Mouse (Mus musculus): ENCODE data around the gene Nhsl1.
"Not testable (repeated sequence)": the region's sequence is repeated elsewhere in the genome, so short reads cannot be mapped to it uniquely, and the experiment has no call there.

Gene Nhsl1

GRCm38 (mm10) chr10:18437584-18437983 is 118.8 kb downstream of the Nhsl1 start:
- DNase-seq (ENCODE audit: low read depth, low spot score) = no peak

- no peak for DNase-seq (ENCODE audit: low read depth, low spot score)
Observed at GRCm38 (mm10) chr10:18445603-18446358, 127.0 kb downstream of the Nhsl1 start.

- DNase-seq (ENCODE audit: low read depth, low spot score) = no peak
Observed at GRCm38 (mm10) chr10:18446359-18446820, 127.6 kb downstream of the Nhsl1 start.

- DNase-seq (ENCODE audit: low read depth, low spot score) = no peak
Observed at GRCm38 (mm10) chr10:18447299-18447698, 128.5 kb downstream of the Nhsl1 start.

GRCm38 (mm10) chr10:18448896-18449295 is 130.1 kb downstream of the Nhsl1 start:
- not testable (repeated sequence) for DNase-seq (ENCODE audit: low read depth, low spot score)

- peak; percentile 61 for DNase-seq (ENCODE audit: low read depth, low spot score)
Observed at GRCm38 (mm10) chr10:18453380-18453779, 134.6 kb downstream of the Nhsl1 start.

- no peak for DNase-seq (ENCODE audit: low read depth, low spot score)
Observed at GRCm38 (mm10) chr10:18454161-18454560, 135.4 kb downstream of the Nhsl1 start.

- DNase-seq (ENCODE audit: low read depth, low spot score) = no peak
Observed at GRCm38 (mm10) chr10:18455301-18455920, 136.6 kb downstream of the Nhsl1 start.

GRCm38 (mm10) chr10:18457808-18458475 is 139.2 kb downstream of the Nhsl1 start:
- DNase-seq (ENCODE audit: low read depth, low spot score) = no peak

- no peak for DNase-seq (ENCODE audit: low read depth, low spot score)
Observed at GRCm38 (mm10) chr10:18461336-18461735, 142.6 kb downstream of the Nhsl1 start.

GRCm38 (mm10) chr10:18463071-18463841 is 144.5 kb downstream of the Nhsl1 start:
- DNase-seq (ENCODE audit: low read depth, low spot score) = no peak

GRCm38 (mm10) chr10:18468396-18468795 is 149.6 kb downstream of the Nhsl1 start:
- DNase-seq (ENCODE audit: low read depth, low spot score) = no peak

GRCm38 (mm10) chr10:18469279-18470135 is 150.7 kb downstream of the Nhsl1 start:
- DNase-seq (ENCODE audit: low read depth, low spot score) = no peak

- no peak for DNase-seq (ENCODE audit: low read depth, low spot score)
Observed at GRCm38 (mm10) chr10:18470351-18471060, 151.7 kb downstream of the Nhsl1 start.

- DNase-seq (ENCODE audit: low read depth, low spot score) = no peak
Observed at GRCm38 (mm10) chr10:18471648-18472047, 152.9 kb downstream of the Nhsl1 start.

- peak; percentile 23 for DNase-seq (ENCODE audit: low read depth, low spot score)
Observed at GRCm38 (mm10) chr10:18475126-18475525, 156.3 kb downstream of the Nhsl1 start.

GRCm38 (mm10) chr10:18478294-18478693 is 159.5 kb downstream of the Nhsl1 start:
- no peak for DNase-seq (ENCODE audit: low read depth, low spot score)

GRCm38 (mm10) chr10:18479285-18479684 is 160.5 kb downstream of the Nhsl1 start:
- no peak for DNase-seq (ENCODE audit: low read depth, low spot score)

- DNase-seq (ENCODE audit: low read depth, low spot score) = peak; percentile 23
Observed at GRCm38 (mm10) chr10:18480836-18481235, 162.1 kb downstream of the Nhsl1 start.

- DNase-seq (ENCODE audit: low read depth, low spot score) = peak; percentile 14
Observed at GRCm38 (mm10) chr10:18482558-18483141, 163.9 kb downstream of the Nhsl1 start.
